Mouse (Mus musculus): ENCODE data around the gene Ccndbp1. TPM values are rescaled to one million over a fixed set of nuclear protein-coding genes. Genes with fewer than 3 reads are reported as not detected.

Gene Ccndbp1
- polyA plus RNA-seq, 1 experiment from 2014 or later: 55.6 TPM

Other genes starting within 250 kb of the Ccndbp1 start
- 5.6 and 7.1 TPM in 2 replicates for gene Cdan1, start 158.3 kb upstream of the Ccndbp1 start, polyA plus RNA-seq (2014; fragmentation: Nextera tagmentation; extraction: Ambion mirVana)
- 12.1 and 13.1 TPM in 2 replicates for gene Ttbk2, start 157.8 kb upstream of the Ccndbp1 start, polyA plus RNA-seq (2014; fragmentation: Nextera tagmentation; extraction: Ambion mirVana)
- 22.3 and 29.8 TPM in 2 replicates for gene Ubr1, start 37.7 kb upstream of the Ccndbp1 start, polyA plus RNA-seq (2014; fragmentation: Nextera tagmentation; extraction: Ambion mirVana)
- gene Tmem62, start 31.4 kb upstream of the Ccndbp1 start, polyA plus RNA-seq (2014; fragmentation: Nextera tagmentation; extraction: Ambion mirVana): 5.7 and 5.8 TPM in 2 replicates
- gene Epb42, start 28.7 kb downstream of the Ccndbp1 start, polyA plus RNA-seq (2014; fragmentation: Nextera tagmentation; extraction: Ambion mirVana): 6.0 and 6.2 TPM in 2 replicates
- not detected in 2 replicates for gene Tgm5, start 77.4 kb downstream of the Ccndbp1 start, polyA plus RNA-seq (2014; fragmentation: Nextera tagmentation; extraction: Ambion mirVana)
- gene Tgm7, start 101.4 kb downstream of the Ccndbp1 start, polyA plus RNA-seq (2014; fragmentation: Nextera tagmentation; extraction: Ambion mirVana): not detected in 2 replicates
- gene Adal, start 132.0 kb downstream of the Ccndbp1 start, polyA plus RNA-seq (2014; fragmentation: Nextera tagmentation; extraction: Ambion mirVana): 32.2 and 33.7 TPM in 2 replicates
- 20.8 and 25.3 TPM in 2 replicates for gene Lcmt2, start 132.2 kb downstream of the Ccndbp1 start, polyA plus RNA-seq (2014; fragmentation: Nextera tagmentation; extraction: Ambion mirVana)
- gene Tubgcp4, start 162.3 kb downstream of the Ccndbp1 start, polyA plus RNA-seq (2014; fragmentation: Nextera tagmentation; extraction: Ambion mirVana): 61.8 and 69.9 TPM in 2 replicates
- gene Zscan29, start 162.7 kb downstream of the Ccndbp1 start, polyA plus RNA-seq (2014; fragmentation: Nextera tagmentation; extraction: Ambion mirVana): 12.3 and 13.7 TPM in 2 replicates